ENCODE assay signal across 8 mouse cellular contexts in genomic region chr1:55026444-55027252, GRCm38 (mm10). TPM values are rescaled to one million over a fixed set of nuclear protein-coding genes. Genes with fewer than 3 reads are reported as not detected.
DNase-seq lines count a peak whose midpoint lies in the region; ATAC-seq and TF ChIP-seq lines count a peak whose summit lies in the region.

No protein-coding gene starts in this region.

- peaks cover 24% of the 10 kb centered on the region for H3K4me1 ChIP-seq in forebrain, embryonic 15.5 days
- peaks cover 10% of the 10 kb centered on the region for H3K4me1 ChIP-seq in liver, adult 2 months (ENCODE audit: control insufficient read depth, insufficient read depth, low read length)

- peak; percentile 73 for ATAC-seq in forebrain, embryonic 15.5 days (replicated peaks)

- peak; percentile 47 for DNase-seq in adrenal gland, adult 8-10 months
- DNase-seq in adrenal gland, adult 2 months: no peak
- peak; percentile 6 for DNase-seq in ovary, adult 18-20 months (ENCODE audit: low spot score)
- DNase-seq in ovary, postnatal 36 days (ENCODE audit: low spot score): no peak
- peak; percentile 68 for DNase-seq in liver, adult 2 months (ENCODE audit: extremely low read depth, low read depth, low spot score)
- DNase-seq in retina, embryonic 14.5 days (ENCODE audit: low spot score): peak; percentile 48
- DNase-seq in T-cell, adult 2 months (ENCODE audit: low spot score): no peak

- H3K36me3 ChIP-seq in forebrain, embryonic 15.5 days: no peaks in the 10 kb centered on the region
- H3K36me3 ChIP-seq in liver, adult 2 months (ENCODE audit: control insufficient read depth, insufficient read depth, low read length): no peaks in the 10 kb centered on the region

- no peak for TF ChIP-seq CTCF in liver, adult 2 months (IDR thresholded peaks at IDR 0.05; ENCODE audit: low read depth, low read length)

- peaks cover 23% of the 10 kb centered on the region; the same call in 1 of the 2 replicates for H3K79me2 ChIP-seq in liver, adult 2 months (ENCODE audit: control insufficient read depth, insufficient read depth, low read length)

- no peak for TF ChIP-seq POLR2A in liver, adult 2 months (IDR thresholded peaks at IDR 0.05; ENCODE audit: extremely low read depth, insufficient read depth, low read length)

- peak overlapping the region; percentile 85 for H3K4me2 ChIP-seq in forebrain, embryonic 15.5 days (replicated peaks)

- H3K27me3 ChIP-seq in forebrain, embryonic 15.5 days: no peaks in the 10 kb centered on the region
- no peaks in the 10 kb centered on the region for H3K27me3 ChIP-seq in liver, adult 2 months (ENCODE audit: control insufficient read depth, insufficient read depth, low read length)

- H3K27ac ChIP-seq in forebrain, embryonic 15.5 days (replicated peaks): peak overlapping the region; percentile 88
- peak overlapping the region; percentile 97 for H3K27ac ChIP-seq in liver, adult 2 months (replicated peaks; ENCODE audit: insufficient read depth, low read depth, low read length)

- H3K9me3 ChIP-seq in forebrain, embryonic 15.5 days: no peaks in the 10 kb centered on the region

- under 1% methylated on average over 55 of the region's 55 CpGs for WGBS in forebrain, embryonic 15.5 days
- under 1% methylated on average over 55 of the region's 55 CpGs for WGBS in liver, adult 2 months

- peak overlapping the region; percentile 77 for H3K4me3 ChIP-seq in forebrain, embryonic 15.5 days
- H3K4me3 ChIP-seq in liver, adult 2 months (ENCODE audit: insufficient read depth, low read depth, low read length): peak overlapping the region; percentile 94

- peak overlapping the region; percentile 92 for H3K9ac ChIP-seq in forebrain, embryonic 15.5 days (replicated peaks)
- peak overlapping the region; percentile 98 for H3K9ac ChIP-seq in liver, adult 2 months (ENCODE audit: low read depth, low read length)

RNA-seq across cellular contexts. Expression of gene Sf3b1, which starts 0.6 kb away (rescaled TPM):
- 100 to 1,000 TPM; 120 to 217 (median 165) TPM for total RNA-seq in adrenal gland, adult 8-10 months (2022)
- total RNA-seq in adrenal gland, adult 2 months (2021): 100 to 1,000 TPM; 121 to 124 TPM
- 6.9 and 7.9 TPM in 2 replicates for polyA plus RNA-seq in adrenal gland, adult 2 months (2012; rRNA removed)
- polyA plus RNA-seq in forebrain, embryonic 15.5 days (2015; fragmentation: Nextera tagmentation; extraction: Ambion mirVana): 391 and 417 TPM in 2 replicates
- 73.8 and 89.0 TPM in 2 replicates for total RNA-seq in liver, adult 2 months (2014; rRNA removed)
- 11.0 and 13.6 TPM in 2 replicates for polyA plus RNA-seq in liver, adult 2 months (2012; rRNA removed)

RNA-seq across cellular contexts. Expression of gene Coq10b, which starts 25.9 kb away (rescaled TPM):
- 100 to 1,000 TPM; 100 to 138 (median 107) TPM for total RNA-seq in adrenal gland, adult 8-10 months (2022)
- 100 to 1,000 TPM in 1 of 2 experiments, 10 to 100 TPM in 1; 89.5 to 135 TPM for total RNA-seq in adrenal gland, adult 2 months (2021)
- polyA plus RNA-seq in adrenal gland, adult 2 months (2012; rRNA removed): 24.3 and 24.4 TPM in 2 replicates
- 36.0 and 36.6 TPM in 2 replicates for polyA plus RNA-seq in forebrain, embryonic 15.5 days (2015; fragmentation: Nextera tagmentation; extraction: Ambion mirVana)
- 43.4 and 63.2 TPM in 2 replicates for total RNA-seq in liver, adult 2 months (2014; rRNA removed)
- polyA plus RNA-seq in liver, adult 2 months (2012; rRNA removed): 6.3 and 7.8 TPM in 2 replicates

Comparison
In these comparisons a context has a peak if more than half of its experiments do, and no peak if none do; other contexts are left out.
1. DNase-seq: peak in adrenal gland, adult 8-10 months (single experiment), ovary, adult 18-20 months (single experiment), liver, adult 2 months (single experiment) and retina, embryonic 14.5 days (single experiment); none in adrenal gland, adult 2 months (single experiment), ovary, postnatal 36 days (single experiment) and T-cell, adult 2 months (single experiment).